Mouse (Mus musculus) embryo, embryonic 10 days (tissue): Measurements from ENCODE around the gene Olfr724.
"Not testable (repeated sequence)": the region's sequence is repeated elsewhere in the genome, so short reads cannot be mapped to it uniquely, and the experiment has no call there.

Experiments used
- DNase-seq: peaks from one replicate; pipeline ENCODE4 v3.0.0-alpha.2; 2015; ENCODE audit warnings: low spot score

The Olfr724 gene

GRCm38 (mm10) chr14:49963174-49963573 lies at the start of gene Olfr724:
Olfr724 (minus strand) TSS chr14:49963274.
- not testable (repeated sequence) for DNase-seq

GRCm38 (mm10) chr14:49955890-49956289 lies 7.2 kb downstream of the Olfr724 start:
- DNase-seq: no peak

GRCm38 (mm10) chr14:49931687-49932086 lies 31.4 kb downstream of the Olfr724 start, which contains the start of gene Olfr723:
Olfr723 (minus strand) TSS chr14:49931787.
- DNase-seq: not testable (repeated sequence)
